8 mouse cellular contexts compared by ENCODE assay signal in the genomic region with DNA sequence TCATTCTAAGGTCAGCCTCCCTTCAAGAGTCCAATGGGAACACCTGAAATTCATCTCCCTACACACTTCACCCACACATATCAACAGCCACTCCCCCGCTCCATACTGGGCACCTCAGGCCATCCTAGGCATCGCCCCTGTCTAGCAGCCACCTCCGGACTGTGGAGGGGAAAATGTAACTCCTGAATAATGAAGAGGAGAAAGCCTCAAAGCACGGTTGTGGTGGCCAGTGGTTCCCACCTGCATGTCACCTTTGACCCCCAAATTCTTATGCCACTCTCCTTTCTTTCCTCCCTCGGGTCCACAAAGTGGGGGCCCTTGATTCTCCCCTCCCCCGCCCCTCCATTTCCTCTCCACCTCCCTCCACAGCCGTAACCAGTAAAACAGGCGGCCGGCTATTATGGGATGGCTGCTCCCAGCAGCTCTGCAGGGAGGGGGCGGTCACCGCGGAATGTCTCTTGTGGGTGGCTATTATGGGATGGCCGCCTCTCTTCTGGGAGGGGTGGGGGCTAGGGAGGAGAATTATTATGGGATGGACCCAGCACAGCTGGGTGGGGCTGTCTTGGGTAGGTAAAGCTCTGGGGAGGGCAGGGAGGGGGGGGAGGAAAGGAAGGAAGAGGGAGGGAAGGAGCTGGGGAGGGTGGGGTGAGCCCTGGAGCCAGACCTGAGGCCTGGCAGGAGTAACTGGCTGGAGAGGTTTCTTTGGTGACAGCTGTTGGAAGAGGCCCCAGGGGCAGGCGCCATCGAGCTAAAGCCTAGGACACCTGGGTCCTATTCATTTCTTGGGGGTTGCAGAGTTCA. TPM values are rescaled to one million over a fixed set of nuclear protein-coding genes. Genes with fewer than 3 reads are reported as not detected.
DNase-seq lines count a peak whose midpoint lies in the region.

No protein-coding gene starts in this region.

- intact Hi-C loops in gastrocnemius, postnatal 14 days (cut with DNase I; ENCODE audit: low total_unique reads), result no loop called here

- no peaks in the 10 kb centered on the region for H3K79me2 ChIP-seq in macrophage (ENCODE audit: inconsistent target)

- H3K4me3 ChIP-seq in macrophage (ENCODE audit: inconsistent target), result no peak overlapping the region

- peak; percentile 86 for DNase-seq in adrenal gland, postnatal 10 days
- peak; percentile 84 for DNase-seq in embryo, embryonic 11 days
- DNase-seq in gastrocnemius, postnatal 14 days, result peak; percentile 85
- DNase-seq in induced T-regulatory cell, adult 2 months (ENCODE audit: low read depth), result peak; percentile 61
- DNase-seq in left cerebral cortex, adult 9 months (ENCODE audit: low spot score in 2 of 2), result peak; percentile 77 to 90
- DNase-seq in right cerebral cortex, postnatal 25 days, result peak; percentile 87
- no peak for DNase-seq in T-cell, adult 2 months (ENCODE audit: low spot score)

- no peaks in the 10 kb centered on the region for H3K36me3 ChIP-seq in macrophage (ENCODE audit: inconsistent target)

- peak overlapping the region; percentile 40 for H3K27ac ChIP-seq in macrophage

- WGBS in macrophage (ENCODE audit: missing documents), result 22% methylated on average over 13 of the region's 15 CpGs

RNA-seq across cellular contexts. Expression of gene Chd4, which starts 6.1 kb away (rescaled TPM):
- 100 to 1,000 TPM; 156 to 198 TPM for total RNA-seq in adrenal gland, postnatal 10 days (2021)
- total RNA-seq in gastrocnemius, postnatal 14 days (2021), result 10 to 100 TPM; 75.1 to 84.3 TPM
- 1,000 to 10,000 TPM in 4 of 26 experiments, 100 to 1,000 TPM in 22; 298 to 1,530 (median 519) TPM for total RNA-seq in macrophage (2018; cell fraction: chromatin; rRNA removed)
- 100 to 1,000 TPM in 23 of 26 experiments, 10 to 100 TPM in 3; 83.5 to 221 (median 140) TPM for total RNA-seq in macrophage (2018; cell fraction: cytosol; rRNA removed)
- 100 to 1,000 TPM; 182 to 730 (median 272) TPM for total RNA-seq in macrophage (2018; cell fraction: nucleus; rRNA removed)
- polyA plus RNA-seq in macrophage (2018), result 102 to 280 TPM (median 126 TPM) in 3 replicates

RNA-seq across cellular contexts. Expression of gene Lpar5, which starts 22.0 kb away (rescaled TPM):
- total RNA-seq in adrenal gland, postnatal 10 days (2021), result 1 to 10 TPM in 1 of 2 experiments, under 1 TPM in 1; 0.90 to 1.4 TPM
- total RNA-seq in gastrocnemius, postnatal 14 days (2021), result under 1 TPM in 1 of 2 experiments, not detected in 1; 0.24 TPM
- 10 to 100 TPM in 1 of 26 experiments, 1 to 10 TPM in 16, under 1 TPM in 5, not detected in 4; 0.50 to 13.9 (median 1.9) TPM for total RNA-seq in macrophage (2018; cell fraction: chromatin; rRNA removed)
- 10 to 100 TPM in 23 of 26 experiments, 1 to 10 TPM in 3; 4.7 to 33.3 (median 20.4) TPM for total RNA-seq in macrophage (2018; cell fraction: cytosol; rRNA removed)
- total RNA-seq in macrophage (2018; cell fraction: nucleus; rRNA removed), result 10 to 100 TPM in 19 of 26 experiments, 1 to 10 TPM in 7; 1.1 to 37.2 (median 12.8) TPM
- 10.0 to 28.0 TPM (median 23.5 TPM) in 3 replicates for polyA plus RNA-seq in macrophage (2018)

RNA-seq across cellular contexts. Expression of gene Acrbp, which starts 40.2 kb away (rescaled TPM):
- 1 to 10 TPM; 4.6 to 7.5 TPM for total RNA-seq in adrenal gland, postnatal 10 days (2021)
- total RNA-seq in gastrocnemius, postnatal 14 days (2021), result 1 to 10 TPM; 1.4 to 2.5 TPM
- total RNA-seq in macrophage (2018; cell fraction: chromatin; rRNA removed), result 100 to 1,000 TPM in 2 of 26 experiments, 10 to 100 TPM in 21, 1 to 10 TPM in 3; 8.8 to 120 (median 49.0) TPM
- 1 to 10 TPM in 14 of 26 experiments, under 1 TPM in 12; 0.10 to 6.3 (median 1.2) TPM for total RNA-seq in macrophage (2018; cell fraction: cytosol; rRNA removed)
- 10 to 100 TPM in 21 of 26 experiments, 1 to 10 TPM in 5; 7.4 to 83.3 (median 27.0) TPM for total RNA-seq in macrophage (2018; cell fraction: nucleus; rRNA removed)
- 1.4 to 5.9 TPM (median 3.2 TPM) in 3 replicates for polyA plus RNA-seq in macrophage (2018)

RNA-seq across cellular contexts. Expression of gene Nop2, which starts 42.0 kb away (rescaled TPM):
- total RNA-seq in adrenal gland, postnatal 10 days (2021), result 10 to 100 TPM; 36.7 to 42.2 TPM
- 10 to 100 TPM; 16.0 to 20.4 TPM for total RNA-seq in gastrocnemius, postnatal 14 days (2021)
- 10 to 100 TPM; 13.1 to 74.0 (median 27.4) TPM for total RNA-seq in macrophage (2018; cell fraction: chromatin; rRNA removed)
- 10 to 100 TPM; 10.6 to 23.4 (median 18.6) TPM for total RNA-seq in macrophage (2018; cell fraction: cytosol; rRNA removed)
- 10 to 100 TPM; 10.7 to 60.1 (median 18.4) TPM for total RNA-seq in macrophage (2018; cell fraction: nucleus; rRNA removed)
- 15.3 to 47.0 TPM (median 23.8 TPM) in 3 replicates for polyA plus RNA-seq in macrophage (2018)

RNA-seq across cellular contexts. Expression of gene Ing4, which starts 50.2 kb away (rescaled TPM):
- 10 to 100 TPM; 72.5 to 83.1 TPM for total RNA-seq in adrenal gland, postnatal 10 days (2021)
- 10 to 100 TPM; 29.6 TPM for total RNA-seq in gastrocnemius, postnatal 14 days (2021)
- 100 to 1,000 TPM in 16 of 26 experiments, 10 to 100 TPM in 10; 32.0 to 260 (median 112) TPM for total RNA-seq in macrophage (2018; cell fraction: chromatin; rRNA removed)
- total RNA-seq in macrophage (2018; cell fraction: cytosol; rRNA removed), result 10 to 100 TPM; 23.5 to 74.3 (median 45.3) TPM
- 100 to 1,000 TPM in 5 of 26 experiments, 10 to 100 TPM in 21; 26.5 to 172 (median 60.7) TPM for total RNA-seq in macrophage (2018; cell fraction: nucleus; rRNA removed)
- polyA plus RNA-seq in macrophage (2018), result 40.7 to 67.3 TPM (median 57.5 TPM) in 3 replicates
